Mouse (Mus musculus) limb, embryonic 15.5 days (tissue): ENCODE measurements around the gene Itpr2. TPM values are rescaled to one million over a fixed set of nuclear protein-coding genes. Genes with fewer than 3 reads are reported as not detected.

Experiments used
- polyA plus RNA-seq: library from polyadenylated mRNA; unstranded; fragments of >200 nt; fragmentation: Nextera tagmentation; extraction: Ambion mirVana; gene quantifications from 2 replicates; pipeline ENCODE4 v1.2.1, GENCODE M21; 2015

The Itpr2 gene
- polyA plus RNA-seq, 1 experiment from 2014 or later, result 14.6 TPM

Other genes starting within 250 kb of the Itpr2 start
- 98.3 and 99.6 TPM in 2 replicates for gene Fgfr1op2, start 75.0 kb upstream of the Itpr2 start, polyA plus RNA-seq
- gene Ints13, start 75.6 kb upstream of the Itpr2 start, polyA plus RNA-seq, result 54.2 and 62.9 TPM in 2 replicates
- 132 and 142 TPM in 2 replicates for gene Med21, start 140.3 kb upstream of the Itpr2 start, polyA plus RNA-seq
- 48.2 and 52.1 TPM in 2 replicates for gene Tm7sf3, start 140.6 kb upstream of the Itpr2 start, polyA plus RNA-seq
- gene Stk38l, start 222.8 kb upstream of the Itpr2 start, polyA plus RNA-seq, result 17.3 and 17.4 TPM in 2 replicates